Mouse (Mus musculus) liver, embryonic 15.5 days (tissue): ENCODE measurements around the gene Tpcn1. TPM values are rescaled to one million over a fixed set of nuclear protein-coding genes. Genes with fewer than 3 reads are reported as not detected.

Source experiments
- ATAC-seq: fragments of 200-750 bp; cut with Nextera tagmentation; 2 replicates; pipeline ENCODE4 v1.8.0; 2017; ENCODE audit warnings: moderate number of reproducible peaks, mild to moderate bottlenecking, moderate library complexity; ENCODE audit not compliant: insufficient read depth
- H3K27ac ChIP-seq: fragments of 300-500 bp; sonication (generic); replicated peaks from 2 replicates; pipeline ENCODE4 v1.5.1; 2015; ENCODE audit warnings: mild to moderate bottlenecking, inconsistent platforms
- H3K27me3 ChIP-seq: fragments of 300-500 bp; sonication (generic); 2 replicates; pipeline ENCODE4 v1.6.1; 2015; ENCODE audit warnings: mild to moderate bottlenecking, inconsistent platforms
- H3K36me3 ChIP-seq: fragments of 300-500 bp; sonication (generic); replicated peaks from 2 replicates; pipeline ENCODE4 v1.6.1; 2015; ENCODE audit warnings: moderate library complexity, mild to moderate bottlenecking, inconsistent platforms
- H3K4me1 ChIP-seq: fragments of 300-500 bp; sonication (generic); replicated peaks from 2 replicates; pipeline ENCODE4 v1.6.1; 2015; ENCODE audit warnings: inconsistent platforms
- H3K4me2 ChIP-seq: fragments of 300-500 bp; sonication (generic); 2 replicates; pipeline ENCODE4 v1.6.1; 2015; ENCODE audit warnings: moderate library complexity, mild to moderate bottlenecking, inconsistent platforms
- H3K4me3 ChIP-seq: fragments of 300-500 bp; sonication (generic); replicated peaks from 2 replicates; pipeline ENCODE4 v1.5.1; 2015; ENCODE audit warnings: mild to moderate bottlenecking, inconsistent platforms
- H3K9ac ChIP-seq: fragments of 300-500 bp; sonication (generic); 2 replicates; pipeline ENCODE4 v1.6.1; 2015; ENCODE audit warnings: moderate library complexity, mild to moderate bottlenecking, inconsistent platforms
- H3K9me3 ChIP-seq: fragments of 300-500 bp; sonication (generic); replicated peaks from 2 replicates; pipeline ENCODE4 v1.6.1; 2016; ENCODE audit warnings: inconsistent platforms
- WGBS: fragments of 180-500 bp; shearing (Covaris S2); methylation state at CpG from one replicate; pipeline ENCODE4 v1.1.7; 2015; ENCODE audit warnings: mixed read lengths; ENCODE audit not compliant: insufficient replicate concordance; 5-methylcytosine and 5-hydroxymethylcytosine counted together
- polyA plus RNA-seq: library from polyadenylated mRNA; unstranded; fragments of >200 nt; fragmentation: Nextera tagmentation; extraction: Ambion mirVana; gene quantifications from 2 replicates; pipeline ENCODE4 v1.2.1, GENCODE M21; 2015

The Tpcn1 gene
- polyA plus RNA-seq, 1 experiment from 2014 or later, result 22.7 TPM

DNA sequence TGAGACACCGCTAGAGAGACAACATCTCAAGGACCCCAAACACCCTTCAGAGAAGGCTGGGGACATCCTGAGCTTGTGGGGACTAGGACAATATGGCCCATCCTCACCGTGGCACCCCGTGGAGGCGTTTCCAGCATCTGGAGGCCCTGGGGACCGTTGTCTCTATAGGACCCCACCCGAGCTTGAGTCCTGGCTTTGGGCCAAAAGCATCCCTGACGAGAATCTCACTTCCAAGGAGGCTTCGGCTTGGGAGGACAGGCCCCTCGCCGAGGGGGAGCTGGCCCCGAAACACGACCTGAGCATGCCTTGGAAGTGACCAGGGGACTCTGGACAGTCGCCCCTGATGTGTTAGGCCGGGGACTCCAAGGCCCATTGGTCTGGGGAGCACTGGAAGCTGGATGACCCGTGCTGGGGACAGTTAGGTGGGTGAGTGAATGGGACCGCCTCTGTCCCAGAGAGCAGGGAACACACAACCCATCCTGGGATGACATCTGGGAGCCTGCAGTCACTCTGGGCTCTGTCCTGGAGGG is 20.8 kb upstream of the Tpcn1 start:
- Histone ChIP-seq H3K4me3 (no peak overlapping the region), H3K27me3 (no peaks in the 10 kb centered on the region), H3K27ac (no peak overlapping the region), H3K4me1 (peaks cover 43% of the 10 kb centered on the region), H3K9ac (no peak overlapping the region), H3K9me3 (no peaks in the 10 kb centered on the region), H3K4me2 (no peak overlapping the region), H3K36me3 (no peaks in the 10 kb centered on the region)
- 76% methylated on average over 16 of the region's 16 CpGs for WGBS
- ATAC-seq, result no peak

DNA sequence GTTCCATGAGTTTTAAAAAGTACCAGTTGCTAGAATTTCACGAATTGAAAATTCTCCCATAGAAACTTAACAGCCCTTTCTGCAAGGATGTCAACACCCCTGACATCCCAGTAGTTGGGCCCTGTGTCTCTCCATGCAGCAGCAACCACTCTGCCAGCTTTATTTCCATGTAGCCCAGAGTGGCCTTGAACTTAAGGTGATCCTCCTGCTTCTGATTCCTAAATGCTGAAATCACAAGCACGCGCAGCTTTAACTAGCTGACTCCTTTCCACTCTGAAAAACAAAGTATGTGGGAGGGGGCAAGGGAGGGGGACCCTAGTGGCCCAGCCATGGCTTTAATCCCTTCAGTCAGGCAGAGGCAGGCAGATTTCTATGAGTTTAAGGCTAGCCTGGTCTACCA is 18.9 kb upstream of the Tpcn1 start:
- H3K4me3 ChIP-seq, result no peak overlapping the region
- no peak overlapping the region for H3K9ac ChIP-seq
- H3K27me3 ChIP-seq, result no peaks in the 10 kb centered on the region
- WGBS, result 83% methylated on average over 3 of the region's 3 CpGs
- H3K4me1 ChIP-seq, result peaks cover 33% of the 10 kb centered on the region
- no peak overlapping the region for H3K4me2 ChIP-seq
- H3K9me3 ChIP-seq, result no peaks in the 10 kb centered on the region
- no peak for ATAC-seq
- no peak overlapping the region for H3K27ac ChIP-seq
- H3K36me3 ChIP-seq, result no peaks in the 10 kb centered on the region

DNA sequence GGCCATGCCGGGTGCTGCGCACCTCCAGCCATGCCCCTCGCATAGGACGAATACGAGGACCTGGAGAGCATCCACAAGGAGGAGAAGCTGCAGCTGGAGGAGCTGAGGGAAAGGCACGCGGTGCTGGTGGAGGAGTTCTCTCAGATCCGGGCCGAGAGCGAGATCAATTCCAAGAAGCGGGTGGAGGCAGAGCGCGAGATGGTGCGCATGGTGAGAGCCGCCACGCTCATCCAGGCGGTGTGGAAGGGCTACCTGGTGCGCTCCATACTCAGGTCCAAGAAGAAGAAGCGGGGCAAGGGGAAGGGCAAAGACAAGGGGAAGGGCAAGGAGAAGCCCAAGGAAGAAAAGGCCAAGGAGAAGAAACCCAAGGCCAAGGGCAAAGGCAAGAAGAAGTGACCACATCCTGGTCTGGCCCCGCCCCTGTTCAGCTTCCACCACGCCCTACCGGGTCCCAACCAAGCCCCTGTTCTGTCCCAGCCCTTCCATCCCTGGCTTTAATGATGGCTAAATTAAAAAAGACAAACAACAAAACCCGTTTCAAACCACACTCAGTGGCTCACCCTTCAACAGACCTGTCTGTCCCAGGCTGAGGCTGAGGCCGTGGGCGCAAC is 18.2 kb upstream of the Tpcn1 start:
- ATAC-seq, result no peak
- WGBS, result 68% methylated on average over 25 of the region's 25 CpGs

DNA sequence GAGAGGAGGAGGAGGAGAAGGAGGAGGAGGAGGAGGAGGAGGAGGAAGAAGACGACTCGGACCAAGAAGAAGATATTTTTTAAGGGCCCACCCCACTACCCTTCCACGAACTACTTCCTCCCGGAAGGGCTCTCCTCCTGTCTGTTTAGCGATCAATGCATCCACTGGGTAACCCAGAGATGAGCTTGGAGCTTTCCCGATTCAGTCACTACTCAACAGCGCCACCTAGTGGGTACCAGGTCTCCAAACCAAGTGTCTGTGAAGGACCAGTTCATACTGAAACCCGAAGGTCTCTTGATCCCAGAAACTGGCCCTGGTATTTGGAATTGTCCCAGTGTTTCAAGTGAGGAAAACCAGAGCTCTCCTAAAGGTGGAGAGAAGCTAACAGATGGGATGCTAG is 17.2 kb upstream of the Tpcn1 start:
- no peak overlapping the region for H3K27ac ChIP-seq
- peaks cover 28% of the 10 kb centered on the region for H3K4me1 ChIP-seq
- no peaks in the 10 kb centered on the region for H3K36me3 ChIP-seq
- H3K9me3 ChIP-seq, result no peaks in the 10 kb centered on the region
- H3K27me3 ChIP-seq, result no peaks in the 10 kb centered on the region
- H3K4me3 ChIP-seq, result peak overlapping the region; percentile 37
- H3K9ac ChIP-seq, result no peak overlapping the region
- H3K4me2 ChIP-seq, result peak overlapping the region; percentile 63
- ATAC-seq, result peak; percentile 51
- 2% methylated on average over 8 of the region's 8 CpGs for WGBS

More for the DNA sequence above, 18.2 kb upstream of the Tpcn1 start:
- Histone ChIP-seq H3K27ac (no peak overlapping the region), H3K27me3 (no peaks in the 10 kb centered on the region), H3K4me1 (peaks cover 28% of the 10 kb centered on the region), H3K4me2 (no peak overlapping the region), H3K9me3 (no peaks in the 10 kb centered on the region), H3K4me3 (no peak overlapping the region), H3K36me3 (no peaks in the 10 kb centered on the region), H3K9ac (no peak overlapping the region)

DNA sequence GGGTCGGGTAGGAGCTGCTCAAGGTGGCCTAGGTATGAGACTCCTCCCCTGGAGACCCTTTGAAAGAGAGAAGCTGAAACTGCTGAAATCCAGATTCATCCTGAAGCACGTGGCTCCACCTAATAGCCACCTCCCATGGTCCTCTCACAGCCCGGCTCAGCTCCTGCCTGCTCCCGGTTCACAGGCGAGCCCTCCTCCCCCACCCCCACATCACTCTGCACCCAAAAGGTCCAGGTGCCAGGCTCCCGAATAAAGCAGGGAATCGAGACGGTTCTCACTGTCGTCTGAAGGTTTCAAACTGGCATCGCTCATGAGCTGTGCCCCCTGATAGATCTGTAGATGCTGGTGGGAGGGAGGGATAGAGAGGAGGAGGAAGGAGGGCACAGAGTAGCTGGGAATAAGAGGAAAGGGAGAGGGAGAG is 16.8 kb upstream of the Tpcn1 start:
- WGBS, result 3% methylated on average over 10 of the region's 10 CpGs
- peaks cover 32% of the 10 kb centered on the region for H3K4me1 ChIP-seq
- H3K27me3 ChIP-seq, result no peaks in the 10 kb centered on the region
- peak overlapping the region; percentile 37 for H3K4me3 ChIP-seq
- H3K9ac ChIP-seq, result no peak overlapping the region
- no peaks in the 10 kb centered on the region for H3K36me3 ChIP-seq
- no peak overlapping the region for H3K27ac ChIP-seq
- peak overlapping the region; percentile 63 for H3K4me2 ChIP-seq
- H3K9me3 ChIP-seq, result no peaks in the 10 kb centered on the region
- peak; percentile 29 for ATAC-seq

DNA sequence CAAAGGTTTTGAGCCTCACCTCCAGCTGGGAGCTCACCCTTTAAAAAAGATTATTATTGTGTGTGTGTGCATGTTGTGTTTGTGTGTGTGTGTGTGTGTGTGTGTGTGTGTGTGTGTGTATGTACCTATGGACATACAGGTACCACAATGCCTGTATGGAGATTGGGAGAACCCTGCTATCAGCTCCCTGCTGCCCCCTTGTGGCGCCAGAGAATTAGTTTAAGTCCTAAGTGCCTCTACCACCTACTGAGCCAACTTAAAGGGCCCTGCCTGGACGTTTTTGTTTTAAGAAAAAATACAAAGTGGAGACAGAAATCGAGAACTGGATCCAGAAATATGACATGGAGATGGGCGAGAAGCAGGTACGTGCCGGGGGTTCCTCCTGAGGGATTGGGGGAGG is 16.4 kb upstream of the Tpcn1 start:
- 4% methylated on average over 6 of the region's 6 CpGs for WGBS
- Histone ChIP-seq H3K27me3 (no peaks in the 10 kb centered on the region), H3K9ac (no peak overlapping the region), H3K27ac (no peak overlapping the region), H3K36me3 (no peaks in the 10 kb centered on the region), H3K9me3 (no peaks in the 10 kb centered on the region), H3K4me1 (peaks cover 37% of the 10 kb centered on the region), H3K4me2 (peak overlapping the region; percentile 63), H3K4me3 (peak overlapping the region; percentile 37)
- 0 out of 2 replicates have a peak, but pooled peaks have one; percentile 19 for ATAC-seq

DNA sequence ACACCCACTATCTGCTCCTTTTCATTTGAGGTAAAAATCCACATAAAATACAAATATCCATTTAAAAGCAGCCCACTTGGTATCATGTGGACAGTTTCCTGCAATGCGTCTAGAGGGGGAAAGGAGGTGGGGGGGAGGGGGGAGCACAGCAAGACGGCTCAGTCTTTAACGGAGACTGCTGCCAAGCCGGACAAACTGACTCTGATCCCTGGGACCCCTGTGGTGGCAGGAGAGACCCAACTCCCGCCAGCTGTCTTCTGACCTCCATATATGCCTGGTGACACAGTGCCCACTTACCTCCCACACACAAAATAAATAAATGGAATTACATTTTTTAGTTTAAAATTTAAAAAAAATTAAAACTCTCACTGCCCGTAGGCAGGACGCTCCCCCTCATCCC is 15.0 kb upstream of the Tpcn1 start:
- H3K4me2 ChIP-seq, result no peak overlapping the region
- H3K27ac ChIP-seq, result no peak overlapping the region
- no peak overlapping the region for H3K9ac ChIP-seq
- H3K4me1 ChIP-seq, result peaks cover 50% of the 10 kb centered on the region
- H3K36me3 ChIP-seq, result no peaks in the 10 kb centered on the region
- no peak for ATAC-seq
- no peaks in the 10 kb centered on the region for H3K27me3 ChIP-seq
- 80% methylated on average over 7 of the region's 7 CpGs for WGBS
- H3K9me3 ChIP-seq, result no peaks in the 10 kb centered on the region
- no peak overlapping the region for H3K4me3 ChIP-seq

DNA sequence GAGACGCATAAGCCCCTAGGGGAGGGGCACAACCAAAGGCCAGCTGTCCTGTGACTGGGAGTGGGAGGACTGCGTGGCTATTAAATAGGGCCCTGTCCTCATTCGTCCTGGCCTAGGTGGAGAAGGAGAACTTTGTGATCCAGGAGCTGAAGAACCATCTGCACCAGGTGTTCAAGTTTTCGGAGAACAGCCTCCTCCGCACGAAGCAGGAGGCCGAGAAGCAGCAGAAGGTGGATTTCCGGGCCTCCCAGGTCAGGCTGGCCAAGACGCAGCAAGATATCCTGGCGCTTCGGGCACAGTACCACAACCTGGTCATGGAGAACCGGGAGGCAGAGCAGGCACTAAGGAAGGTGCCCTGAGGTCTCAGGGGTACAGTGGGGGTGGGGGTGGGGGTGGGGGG is 13.7 kb upstream of the Tpcn1 start:
- H3K36me3 ChIP-seq, result no peaks in the 10 kb centered on the region
- H3K4me2 ChIP-seq, result no peak overlapping the region
- no peak overlapping the region for H3K9ac ChIP-seq
- peaks cover 57% of the 10 kb centered on the region for H3K4me1 ChIP-seq
- ATAC-seq, result no peak
- 86% methylated on average over 12 of the region's 12 CpGs for WGBS
- no peak overlapping the region for H3K27ac ChIP-seq
- H3K27me3 ChIP-seq, result no peaks in the 10 kb centered on the region
- no peaks in the 10 kb centered on the region for H3K9me3 ChIP-seq
- no peak overlapping the region for H3K4me3 ChIP-seq

DNA sequence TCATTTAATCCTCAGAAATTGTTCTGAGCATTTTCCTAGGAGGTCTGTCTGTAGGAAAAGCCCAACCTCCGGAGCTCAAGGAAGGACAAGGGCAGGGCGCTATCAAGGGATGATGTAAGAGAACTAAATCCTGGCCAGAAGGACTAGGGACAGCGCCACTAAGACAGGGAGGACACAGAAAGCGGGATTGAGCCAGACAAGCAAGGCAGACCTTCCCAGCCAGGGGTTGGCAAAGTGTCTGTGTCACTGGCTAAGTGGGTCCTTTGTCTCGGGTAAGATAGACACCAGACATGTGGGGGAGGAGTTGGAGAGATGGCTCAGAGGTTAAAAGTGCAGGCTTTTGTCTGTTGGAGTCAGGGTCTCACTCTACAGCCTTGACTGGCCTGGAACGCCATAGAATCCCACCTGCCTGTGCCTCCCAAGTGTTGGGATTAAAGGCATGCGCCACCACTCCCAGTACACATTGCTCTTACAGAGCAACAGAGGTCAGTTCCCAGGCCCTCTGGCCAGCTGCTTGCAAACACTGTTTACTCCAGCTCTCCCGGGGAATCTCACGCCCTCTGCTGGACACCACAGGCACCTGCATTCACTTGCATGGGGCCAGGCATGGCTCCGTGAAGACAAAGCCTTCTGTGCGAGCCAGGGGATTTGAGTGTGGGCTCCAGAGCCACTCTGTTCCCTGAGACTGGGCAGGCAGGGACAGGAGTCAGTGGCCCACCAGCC is 12.6 kb upstream of the Tpcn1 start:
- Histone ChIP-seq H3K9me3 (no peaks in the 10 kb centered on the region), H3K27ac (peak overlapping the region; percentile 87), H3K4me2 (no peak overlapping the region), H3K4me3 (no peak overlapping the region), H3K36me3 (no peaks in the 10 kb centered on the region), H3K4me1 (peaks cover 51% of the 10 kb centered on the region), H3K27me3 (no peaks in the 10 kb centered on the region), H3K9ac (no peak overlapping the region)
- WGBS, result 54% methylated on average over 11 of the region's 11 CpGs
- ATAC-seq, result no peak

DNA sequence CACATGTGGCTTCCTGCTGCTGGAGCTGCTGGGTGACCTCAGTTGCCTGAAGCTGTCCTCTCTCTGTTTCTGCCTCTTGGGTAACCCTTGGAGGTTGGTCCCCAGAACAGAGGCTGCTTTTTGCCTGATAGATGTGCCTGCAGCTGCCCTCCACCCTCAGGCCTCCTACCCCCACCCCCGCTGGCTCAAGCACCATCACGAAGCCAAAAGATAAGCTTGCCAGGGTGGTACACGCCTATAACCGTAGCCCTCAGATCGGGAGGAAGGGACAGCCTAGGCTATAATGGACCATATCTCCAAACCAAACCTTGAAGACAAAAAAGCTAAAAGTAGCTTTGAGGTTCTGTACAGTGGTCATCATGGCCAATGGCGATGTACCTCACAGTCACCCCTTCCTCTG is 11.2 kb upstream of the Tpcn1 start:
- H3K9me3 ChIP-seq, result no peaks in the 10 kb centered on the region
- H3K4me1 ChIP-seq, result peaks cover 41% of the 10 kb centered on the region
- ATAC-seq, result peak; percentile 95
- peak overlapping the region; percentile 17; the same call in 1 of the 2 replicates for H3K4me3 ChIP-seq
- no peaks in the 10 kb centered on the region for H3K36me3 ChIP-seq
- peak overlapping the region; percentile 60 for H3K4me2 ChIP-seq
- 23% methylated on average over 6 of the region's 6 CpGs for WGBS
- no peaks in the 10 kb centered on the region for H3K27me3 ChIP-seq
- H3K9ac ChIP-seq, result no peak overlapping the region
- H3K27ac ChIP-seq, result peak overlapping the region; percentile 87

DNA sequence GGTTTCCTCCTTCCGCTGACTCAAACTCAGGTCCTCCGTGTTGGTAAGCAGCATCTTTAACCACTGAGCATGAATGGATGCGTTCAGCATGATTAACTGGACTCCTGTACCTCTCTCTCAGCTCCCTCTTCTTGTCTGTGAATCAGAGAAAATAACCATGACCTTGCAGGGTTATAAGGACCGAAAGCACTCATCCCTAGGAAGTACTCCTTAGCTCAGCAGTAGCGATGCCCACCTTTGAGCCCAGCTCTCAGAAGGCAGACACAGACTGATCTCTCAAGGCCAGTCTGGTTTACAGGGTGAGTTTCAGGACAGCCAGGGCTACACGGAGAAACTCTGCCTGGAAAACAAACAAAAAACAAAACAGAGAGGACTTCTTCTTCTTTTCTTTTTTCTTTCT is 6.0 kb upstream of the Tpcn1 start:
- 73% methylated on average over 6 of the region's 6 CpGs for WGBS
- Histone ChIP-seq H3K9me3 (no peaks in the 10 kb centered on the region), H3K27ac (no peak overlapping the region), H3K9ac (no peak overlapping the region), H3K4me2 (no peak overlapping the region), H3K4me3 (no peak overlapping the region), H3K4me1 (peaks cover 30% of the 10 kb centered on the region), H3K27me3 (no peaks in the 10 kb centered on the region), H3K36me3 (no peaks in the 10 kb centered on the region)
- no peak for ATAC-seq
